8 mouse cellular contexts compared by ENCODE assay signal in genomic region chr17:33555223-33555855, GRCm38 (mm10). TPM values are rescaled to one million over a fixed set of nuclear protein-coding genes. Genes with fewer than 3 reads are reported as not detected.
DNase-seq lines count a peak whose midpoint lies in the region; ATAC-seq lines count a peak whose summit lies in the region.

Myo1f (plus strand) TSS chr17:33555707.

- ATAC-seq in granulocyte monocyte progenitor cell, adult 5-6 weeks (replicated peaks; ENCODE audit: poor library complexity, severe bottlenecking) = peak; percentile 96
- no peak for ATAC-seq in forebrain, embryonic 15.5 days (replicated peaks)

- H3K27ac ChIP-seq in forebrain, embryonic 15.5 days (replicated peaks) = no peak within 1 kb of the TSS
- H3K27ac ChIP-seq in forebrain, embryonic 10.5 days = no peak within 1 kb of the TSS

- no peaks in the 10 kb centered on the region for H3K4me1 ChIP-seq in forebrain, embryonic 15.5 days
- no peaks in the 10 kb centered on the region for H3K4me1 ChIP-seq in forebrain, embryonic 10.5 days

- H3K9me3 ChIP-seq in forebrain, embryonic 15.5 days = no peaks in the 10 kb centered on the region
- H3K9me3 ChIP-seq in forebrain, embryonic 10.5 days = no peaks in the 10 kb centered on the region

- no peaks in the 10 kb centered on the region for H3K27me3 ChIP-seq in forebrain, embryonic 15.5 days
- no peaks in the 10 kb centered on the region for H3K27me3 ChIP-seq in forebrain, embryonic 10.5 days (ENCODE audit: poor library complexity, severe bottlenecking)

- no peak within 1 kb of the TSS for H3K4me2 ChIP-seq in forebrain, embryonic 15.5 days (replicated peaks)

- H3K36me3 ChIP-seq in forebrain, embryonic 15.5 days = 0 out of 2 replicates have a peak, but pooled peaks cover 8% of the 10 kb centered on the region
- H3K36me3 ChIP-seq in forebrain, embryonic 10.5 days (replicated peaks) = peaks cover 30% of the 10 kb centered on the region

- no peak within 1 kb of the TSS for H3K4me3 ChIP-seq in forebrain, embryonic 15.5 days
- no peak within 1 kb of the TSS for H3K4me3 ChIP-seq in forebrain, embryonic 10.5 days

- H3K9ac ChIP-seq in forebrain, embryonic 15.5 days (replicated peaks) = no peak within 1 kb of the TSS

- peak; percentile 5 to 16 for DNase-seq in left cerebral cortex, postnatal 25 days (ENCODE audit: low spot score in 2 of 2)
- no peak for DNase-seq in left cerebral cortex, adult 18-20 months (ENCODE audit: low spot score in 2 of 2)
- DNase-seq in lung, postnatal 25 days (ENCODE audit: low spot score) = peak; percentile 54
- DNase-seq in thymus, postnatal 0 days (ENCODE audit: low spot score) = peak; percentile 74
- no peak for DNase-seq in forebrain, embryonic 10.5 days (ENCODE audit: extremely low spot score, low spot score)
- no peak for DNase-seq in layer of hippocampus, adult 9-10 months (ENCODE audit: low spot score)

- intact Hi-C loops in left cerebral cortex, postnatal 25 days (cut with DNase I) = no loop called here

- 48% methylated on average over 6 of the region's 6 CpGs for WGBS in forebrain, embryonic 15.5 days
- WGBS in forebrain, embryonic 10.5 days = 49% methylated on average over 6 of the region's 6 CpGs

RNA-seq across cellular contexts. Expression of gene Myo1f, which starts in this region (rescaled TPM):
- 1 to 10 TPM; 1.6 to 2.2 TPM for total RNA-seq in left cerebral cortex, postnatal 25 days (2021)
- total RNA-seq in left cerebral cortex, adult 18-20 months (2021) = 1 to 10 TPM; 1.3 to 4.2 TPM
- 93.6 and 116 TPM in 2 replicates for total RNA-seq in granulocyte monocyte progenitor cell, adult 5-6 weeks (2014; fragmentation: Nextera tagmentation)
- 108 and 121 TPM in 2 replicates for total RNA-seq in granulocyte monocyte progenitor cell, adult 5-6 weeks (2017)
- 10.9 and 12.7 TPM in 2 replicates for polyA plus RNA-seq in thymus, postnatal 0 days (2015; fragmentation: Nextera tagmentation; extraction: Ambion mirVana)
- polyA plus RNA-seq in forebrain, embryonic 15.5 days (2015; fragmentation: Nextera tagmentation; extraction: Ambion mirVana) = 1.7 and 2.1 TPM in 2 replicates
- polyA plus RNA-seq in forebrain, embryonic 10.5 days (2016; fragmentation: Nextera tagmentation; extraction: Ambion mirVana) = 1.6 and 2.2 TPM in 2 replicates

Comparison
In these comparisons a context has a peak if more than half of its experiments do, and no peak if none do; other contexts are left out.
1. RNA of gene Myo1f (total RNA-seq): 93.6 to 121 TPM in granulocyte monocyte progenitor cell, adult 5-6 weeks; 1.3 to 4.2 TPM in left cerebral cortex, adult 18-20 months and 1.6 to 2.2 TPM in left cerebral cortex, postnatal 25 days; every median in the first group is over 10 times any median in the second.
2. DNase-seq: peak in left cerebral cortex, postnatal 25 days (2 of 2), lung, postnatal 25 days (single experiment) and thymus, postnatal 0 days (single experiment); none in left cerebral cortex, adult 18-20 months (0 of 2), forebrain, embryonic 10.5 days (single experiment) and layer of hippocampus, adult 9-10 months (single experiment).